Mouse (Mus musculus) T-helper 17 cell (primary cell): ENCODE data around the gene Pou4f1.

Experiments used
- in situ Hi-C, 2 experiments: fragments of 300-600 bp; cut with MboI, MseI; formaldehyde crosslinking; loops; 1 replicate in 1 of 2; 2 replicates in 1 of 2; pipeline ENCODE4 v1.15.1; 2025; ENCODE audit warnings: high pct_unique_total_duplicates in 2 of 2

The Pou4f1 gene

GRCm38 (mm10) chr14:104458728-104459512, 8.9 kb downstream of the Pou4f1 start:
- in situ Hi-C loops: loop anchor here in 1 of 2 experiments (25.0 kb wide), 3 partner anchors 747 to 1422 kb away; partner anchors contain the start of gene Acod1

GRCm38 (mm10) chr14:104457966-104458710, 9.7 kb downstream of the Pou4f1 start:
- in situ Hi-C loops: loop anchor here in 1 of 2 experiments (25.0 kb wide), 3 partner anchors 746 to 1421 kb away; partner anchors contain the start of gene Acod1

- in situ Hi-C loops: loop anchor here in 1 of 2 experiments (25.0 kb wide), 3 partner anchors 745 to 1420 kb away; partner anchors contain the start of gene Acod1
These were observed 10.8 kb downstream of the Pou4f1 start for GRCm38 (mm10) chr14:104456976-104457375.

- in situ Hi-C loops: loop anchor here in 1 of 2 experiments (5.0 to 25.0 kb wide), 4 partner anchors 742 to 1417 kb away; partner anchors contain the start of gene Acod1
These were observed 14.0 kb downstream of the Pou4f1 start for GRCm38 (mm10) chr14:104453824-104454223.

GRCm38 (mm10) chr14:104434293-104434692, 33.5 kb downstream of the Pou4f1 start:
- in situ Hi-C loops: no loop called here

- in situ Hi-C loops: no loop called here
These were observed 37.0 kb downstream of the Pou4f1 start for GRCm38 (mm10) chr14:104430819-104431218.

GRCm38 (mm10) chr14:104423688-104424470, 43.9 kb downstream of the Pou4f1 start:
- in situ Hi-C loops: no loop called here
